Comparison of ENCODE assay signal across 7 mouse cellular contexts in the genomic region with DNA sequence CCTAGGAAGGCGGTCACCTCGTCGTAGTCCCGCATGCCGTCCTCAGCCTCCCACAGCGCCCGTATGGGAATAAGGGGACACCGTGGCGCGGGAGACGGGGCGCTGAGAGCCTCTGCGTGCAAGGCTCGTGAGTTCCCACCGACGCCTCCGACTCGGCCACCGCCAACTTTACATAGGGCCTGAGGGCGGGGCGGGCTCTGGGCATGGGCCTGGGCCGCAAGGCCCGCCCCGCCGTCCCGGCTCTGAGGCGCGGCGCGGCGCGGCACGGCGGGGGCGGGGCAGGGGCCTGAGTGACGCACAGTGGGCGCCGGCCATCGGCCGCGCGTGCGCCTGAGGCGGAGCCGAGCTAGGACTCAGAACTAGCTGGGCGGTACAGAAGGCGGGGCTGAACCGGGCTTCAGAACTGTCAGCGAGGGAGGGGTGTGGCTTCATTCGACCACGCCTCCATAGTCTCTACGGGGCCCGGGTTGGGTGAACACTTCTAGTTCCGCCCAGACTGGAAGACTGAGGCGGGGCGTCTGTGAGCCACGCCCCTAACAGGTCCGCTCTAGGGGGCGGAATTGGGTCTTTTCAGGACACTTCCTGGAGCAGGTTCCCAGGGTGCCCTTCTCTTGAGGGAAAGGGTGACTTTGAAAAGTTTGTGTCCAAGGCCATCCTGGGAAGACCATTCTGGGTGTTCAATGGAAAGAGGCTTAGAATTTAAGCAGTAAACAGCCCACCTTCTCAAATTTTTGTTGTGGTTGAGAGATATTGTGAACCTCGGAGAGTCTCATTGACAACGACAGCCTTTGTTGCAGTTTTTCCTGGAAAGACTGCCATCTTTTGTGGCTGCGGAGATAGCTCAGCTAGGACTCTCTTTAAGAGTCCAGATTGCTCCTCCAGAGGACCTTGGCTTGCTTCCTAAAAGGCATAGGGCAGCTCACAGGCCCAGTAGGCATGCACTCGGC. TPM values are rescaled to one million over a fixed set of nuclear protein-coding genes. Genes with fewer than 3 reads are reported as not detected.
DNase-seq lines count a peak whose midpoint lies in the region; ATAC-seq lines count a peak whose summit lies in the region.

A gene (minus strand): TSS at position 156 of the 947 bp plus-strand sequence.

- H3K4me1 ChIP-seq in embryonic facial prominence, embryonic 11.5 days (ENCODE audit: control insufficient read depth, insufficient read depth, low read length) = no peaks in the 10 kb centered on the region
- H3K4me1 ChIP-seq in limb, embryonic 10.5 days = peaks cover 21% of the 10 kb centered on the region
- peaks cover 22% of the 10 kb centered on the region for H3K4me1 ChIP-seq in midbrain, embryonic 13.5 days (replicated peaks)

- H3K36me3 ChIP-seq in embryonic facial prominence, embryonic 11.5 days (replicated peaks; ENCODE audit: control insufficient read depth, insufficient read depth, low read depth, low read length) = no peaks in the 10 kb centered on the region
- H3K36me3 ChIP-seq in limb, embryonic 10.5 days = no peaks in the 10 kb centered on the region
- no peaks in the 10 kb centered on the region for H3K36me3 ChIP-seq in midbrain, embryonic 13.5 days

- no peak within 1 kb of the TSS for H3K27ac ChIP-seq in embryonic facial prominence, embryonic 11.5 days (replicated peaks; ENCODE audit: low read depth, low read length)
- H3K27ac ChIP-seq in limb, embryonic 10.5 days = peak within 1 kb of the TSS; percentile 85
- no peak within 1 kb of the TSS for H3K27ac ChIP-seq in midbrain, embryonic 13.5 days

- H3K9me3 ChIP-seq in embryonic facial prominence, embryonic 11.5 days (replicated peaks; ENCODE audit: control insufficient read depth, low read length) = no peaks in the 10 kb centered on the region
- no peaks in the 10 kb centered on the region for H3K9me3 ChIP-seq in limb, embryonic 10.5 days (replicated peaks)
- H3K9me3 ChIP-seq in midbrain, embryonic 13.5 days = no peaks in the 10 kb centered on the region

- H3K4me2 ChIP-seq in embryonic facial prominence, embryonic 11.5 days (ENCODE audit: low read depth, low read length) = peak within 1 kb of the TSS; percentile 75
- H3K4me2 ChIP-seq in midbrain, embryonic 13.5 days (replicated peaks) = peak within 1 kb of the TSS; percentile 89

- peak; percentile 97 for ATAC-seq in embryonic facial prominence, embryonic 11.5 days (replicated peaks; ENCODE audit: insufficient number of reproducible peaks, low FRiP score, low TSS enrichment, low read depth)
- ATAC-seq in granulocyte monocyte progenitor cell, adult 5-6 weeks (replicated peaks; ENCODE audit: poor library complexity, severe bottlenecking) = peak; percentile 93
- peak; percentile 98 for ATAC-seq in midbrain, embryonic 13.5 days

- peak within 1 kb of the TSS; percentile 62 for H3K9ac ChIP-seq in embryonic facial prominence, embryonic 11.5 days (replicated peaks; ENCODE audit: low read length)
- peak within 1 kb of the TSS; percentile 72 for H3K9ac ChIP-seq in midbrain, embryonic 13.5 days (replicated peaks)

- no peaks in the 10 kb centered on the region for H3K27me3 ChIP-seq in embryonic facial prominence, embryonic 11.5 days (ENCODE audit: control insufficient read depth, insufficient read depth, low read length)
- H3K27me3 ChIP-seq in limb, embryonic 10.5 days (ENCODE audit: low read depth, poor library complexity, severe bottlenecking) = no peaks in the 10 kb centered on the region
- peaks cover 5% of the 10 kb centered on the region; the same call in 1 of the 2 replicates for H3K27me3 ChIP-seq in midbrain, embryonic 13.5 days

- peak within 1 kb of the TSS; percentile 51 for H3K4me3 ChIP-seq in embryonic facial prominence, embryonic 11.5 days (ENCODE audit: low read depth, low read length)
- peak within 1 kb of the TSS; percentile 70 for H3K4me3 ChIP-seq in limb, embryonic 10.5 days
- H3K4me3 ChIP-seq in midbrain, embryonic 13.5 days (replicated peaks) = peak within 1 kb of the TSS; percentile 59

- DNase-seq in adrenal gland, postnatal 14 days = peak; percentile 100
- DNase-seq in embryonic facial prominence, embryonic 11.5 days (ENCODE audit: low spot score) = peak; percentile 99
- peak; percentile 100 for DNase-seq in kidney, adult 11 months
- DNase-seq in limb, embryonic 10.5 days (ENCODE audit: low spot score) = peak; percentile 93
- peak; percentile 97 for DNase-seq in spleen, adult 12 weeks (ENCODE audit: low spot score)

- WGBS in embryonic facial prominence, embryonic 11.5 days = 4% methylated on average over 61 of the region's 63 CpGs
- WGBS in limb, embryonic 10.5 days = 4% methylated on average over 63 of the region's 63 CpGs
- WGBS in midbrain, embryonic 13.5 days = 5% methylated on average over 51 of the region's 63 CpGs

RNA-seq across cellular contexts. Expression of the gene that starts here (rescaled TPM):
- 42.5 and 48.6 TPM in 2 replicates for total RNA-seq in adrenal gland, postnatal 14 days (2021)
- 7.4 and 8.4 TPM in 2 replicates for polyA plus RNA-seq in embryonic facial prominence, embryonic 11.5 days (2014; fragmentation: Nextera tagmentation; extraction: Ambion mirVana)
- total RNA-seq in granulocyte monocyte progenitor cell, adult 5-6 weeks (2014; fragmentation: Nextera tagmentation) = 10.2 and 10.3 TPM in 2 replicates
- 8.7 and 13.3 TPM in 2 replicates for total RNA-seq in granulocyte monocyte progenitor cell, adult 5-6 weeks (2017)
- 4.8 and 4.9 TPM in 2 replicates for polyA plus RNA-seq in limb, embryonic 10.5 days (2016; fragmentation: Nextera tagmentation; extraction: Ambion mirVana)
- 8.0 and 8.1 TPM in 2 replicates for polyA plus RNA-seq in midbrain, embryonic 13.5 days (2015; fragmentation: Nextera tagmentation; extraction: Ambion mirVana)
